Mouse (Mus musculus): Measurements from ENCODE around the gene Zan. TPM values are rescaled to one million over a fixed set of nuclear protein-coding genes. Genes with fewer than 3 reads are reported as not detected.

Zan gene
- polyA plus RNA-seq, 1 experiment from 2014 or later, result 0.04 TPM

- no peaks in the 10 kb centered on the region; the same call in 1 of the 2 replicates for H3K9me3 ChIP-seq
These were observed 128.1 kb downstream of the Zan start for GRCm38 (mm10) chr5:137348482-137349383.

GRCm38 (mm10) chr5:137347856-137348255 is 129.0 kb downstream of the Zan start:
- Histone ChIP-seq H3K9me3 (no peaks in the 10 kb centered on the region; the same call in 1 of the 2 replicates), H3K4me1 (peaks cover 53% of the 10 kb centered on the region), H3K27ac (replicated peaks) (peak overlapping the region; percentile 98), H3K36me3 (peaks cover 5% of the 10 kb centered on the region; the same call in 1 of the 2 replicates), H3K4me2 (peak overlapping the region; percentile 70), H3K9ac (peak overlapping the region; percentile 83), H3K4me3 (peak overlapping the region; percentile 76), H3K27me3 (replicated peaks) (no peaks in the 10 kb centered on the region)
- WGBS, result 17% methylated on average over 7 of the region's 7 CpGs
- ATAC-seq (ENCODE audit: extremely low read depth, insufficient number of reproducible peaks, low FRiP score, low TSS enrichment), result no peak

More at GRCm38 (mm10) chr5:137348482-137349383, 128.1 kb downstream of the Zan start:
- H3K36me3 ChIP-seq, result peaks cover 12% of the 10 kb centered on the region
- peak overlapping the region; percentile 70 for H3K4me2 ChIP-seq
- H3K9ac ChIP-seq, result peak overlapping the region; percentile 83
- peaks cover 60% of the 10 kb centered on the region for H3K4me1 ChIP-seq
- peak; percentile 21; the same call in 1 of the 2 replicates for ATAC-seq (ENCODE audit: extremely low read depth, insufficient number of reproducible peaks, low FRiP score, low TSS enrichment)
- H3K4me3 ChIP-seq, result peak overlapping the region; percentile 76
- peak overlapping the region; percentile 98 for H3K27ac ChIP-seq (replicated peaks)
- no peaks in the 10 kb centered on the region for H3K27me3 ChIP-seq (replicated peaks)
- under 1% methylated on average over 33 of the region's 33 CpGs for WGBS

GRCm38 (mm10) chr5:137346983-137347382 is 129.9 kb downstream of the Zan start:
- Histone ChIP-seq H3K4me3 (no peak overlapping the region), H3K4me2 (no peak overlapping the region), H3K4me1 (peaks cover 44% of the 10 kb centered on the region), H3K9ac (0 out of 2 replicates have a peak overlapping the region, but pooled peaks have one; percentile 24), H3K27me3 (replicated peaks) (no peaks in the 10 kb centered on the region), H3K27ac (replicated peaks) (peak overlapping the region; percentile 98), H3K9me3 (no peaks in the 10 kb centered on the region; the same call in 1 of the 2 replicates), H3K36me3 (no peaks in the 10 kb centered on the region)
- 75% methylated on average over 4 of the region's 4 CpGs for WGBS
- no peak for ATAC-seq (ENCODE audit: extremely low read depth, insufficient number of reproducible peaks, low FRiP score, low TSS enrichment)

GRCm38 (mm10) chr5:137346388-137346787 is 130.5 kb downstream of the Zan start:
- WGBS, result 50% methylated on average over 1 of the region's 1 CpGs
- no peak for ATAC-seq (ENCODE audit: extremely low read depth, insufficient number of reproducible peaks, low FRiP score, low TSS enrichment)
- H3K4me2 ChIP-seq, result peak overlapping the region; percentile 50
- H3K9ac ChIP-seq, result peak overlapping the region; percentile 63
- peak overlapping the region; percentile 98 for H3K27ac ChIP-seq (replicated peaks)
- H3K27me3 ChIP-seq (replicated peaks), result no peaks in the 10 kb centered on the region
- peaks cover 38% of the 10 kb centered on the region for H3K4me1 ChIP-seq
- no peaks in the 10 kb centered on the region; the same call in 1 of the 2 replicates for H3K9me3 ChIP-seq
- no peak overlapping the region for H3K4me3 ChIP-seq
- H3K36me3 ChIP-seq, result no peaks in the 10 kb centered on the region

- Histone ChIP-seq H3K4me2 (peak overlapping the region; percentile 50), H3K27ac (replicated peaks) (peak overlapping the region; percentile 98), H3K27me3 (replicated peaks) (no peaks in the 10 kb centered on the region), H3K9me3 (no peaks in the 10 kb centered on the region; the same call in 1 of the 2 replicates), H3K36me3 (no peaks in the 10 kb centered on the region), H3K9ac (peak overlapping the region; percentile 63), H3K4me1 (peaks cover 36% of the 10 kb centered on the region), H3K4me3 (peak overlapping the region; percentile 10; the same call in 1 of the 2 replicates)
- ATAC-seq (ENCODE audit: extremely low read depth, insufficient number of reproducible peaks, low FRiP score, low TSS enrichment), result no peak
- WGBS, result 19% methylated on average over 9 of the region's 9 CpGs
These were observed 131.0 kb downstream of the Zan start for GRCm38 (mm10) chr5:137345821-137346220.

- no peak overlapping the region for H3K4me3 ChIP-seq
- H3K9ac ChIP-seq, result no peak overlapping the region
- H3K9me3 ChIP-seq, result no peaks in the 10 kb centered on the region; the same call in 1 of the 2 replicates
- no peak for ATAC-seq (ENCODE audit: extremely low read depth, insufficient number of reproducible peaks, low FRiP score, low TSS enrichment)
- H3K4me1 ChIP-seq, result peaks cover 46% of the 10 kb centered on the region
- H3K4me2 ChIP-seq, result no peak overlapping the region
- H3K27me3 ChIP-seq (replicated peaks), result no peaks in the 10 kb centered on the region
- H3K36me3 ChIP-seq, result no peaks in the 10 kb centered on the region
- H3K27ac ChIP-seq (replicated peaks), result no peak overlapping the region
These were observed 133.0 kb downstream of the Zan start for GRCm38 (mm10) chr5:137343869-137344268.

- Histone ChIP-seq H3K27me3 (replicated peaks) (no peaks in the 10 kb centered on the region), H3K4me3 (no peak overlapping the region), H3K9ac (no peak overlapping the region), H3K4me2 (no peak overlapping the region), H3K4me1 (peaks cover 43% of the 10 kb centered on the region), H3K27ac (replicated peaks) (no peak overlapping the region), H3K9me3 (no peaks in the 10 kb centered on the region; the same call in 1 of the 2 replicates), H3K36me3 (no peaks in the 10 kb centered on the region)
- ATAC-seq (ENCODE audit: extremely low read depth, insufficient number of reproducible peaks, low FRiP score, low TSS enrichment), result no peak
- 82% methylated on average over 5 of the region's 5 CpGs for WGBS
These were observed 133.5 kb downstream of the Zan start for GRCm38 (mm10) chr5:137343412-137343811.

GRCm38 (mm10) chr5:137342407-137343012 is 134.4 kb downstream of the Zan start:
- H3K4me3 ChIP-seq, result no peak overlapping the region
- no peaks in the 10 kb centered on the region for H3K27me3 ChIP-seq (replicated peaks)
- H3K27ac ChIP-seq (replicated peaks), result no peak overlapping the region
- 64% methylated on average over 7 of the region's 7 CpGs for WGBS
- ATAC-seq (ENCODE audit: extremely low read depth, insufficient number of reproducible peaks, low FRiP score, low TSS enrichment), result no peak
- no peaks in the 10 kb centered on the region for H3K36me3 ChIP-seq
- H3K4me2 ChIP-seq, result no peak overlapping the region
- no peaks in the 10 kb centered on the region; the same call in 1 of the 2 replicates for H3K9me3 ChIP-seq
- H3K9ac ChIP-seq, result no peak overlapping the region
- peaks cover 39% of the 10 kb centered on the region for H3K4me1 ChIP-seq

- 60% methylated on average over 6 of the region's 6 CpGs for WGBS
- H3K4me1 ChIP-seq, result peaks cover 27% of the 10 kb centered on the region
- H3K27me3 ChIP-seq (replicated peaks), result no peaks in the 10 kb centered on the region
- no peaks in the 10 kb centered on the region for H3K36me3 ChIP-seq
- H3K9ac ChIP-seq, result peak overlapping the region; percentile 75; the same call in 1 of the 2 replicates
- H3K9me3 ChIP-seq, result no peaks in the 10 kb centered on the region; the same call in 1 of the 2 replicates
- peak overlapping the region; percentile 88 for H3K27ac ChIP-seq (replicated peaks)
- H3K4me2 ChIP-seq, result peak overlapping the region; percentile 70; the same call in 1 of the 2 replicates
- H3K4me3 ChIP-seq, result no peak overlapping the region
- no peak for ATAC-seq (ENCODE audit: extremely low read depth, insufficient number of reproducible peaks, low FRiP score, low TSS enrichment)
These were observed 136.6 kb downstream of the Zan start for GRCm38 (mm10) chr5:137340222-137340621.

GRCm38 (mm10) chr5:137339290-137339979 is 137.4 kb downstream of the Zan start:
- no peaks in the 10 kb centered on the region; the same call in 1 of the 2 replicates for H3K9me3 ChIP-seq
- peak overlapping the region; percentile 70 for H3K4me2 ChIP-seq
- no peak for ATAC-seq (ENCODE audit: extremely low read depth, insufficient number of reproducible peaks, low FRiP score, low TSS enrichment)
- peaks cover 27% of the 10 kb centered on the region for H3K4me1 ChIP-seq
- H3K4me3 ChIP-seq, result peak overlapping the region; percentile 49
- no peaks in the 10 kb centered on the region for H3K27me3 ChIP-seq (replicated peaks)
- H3K9ac ChIP-seq, result peak overlapping the region; percentile 75
- H3K36me3 ChIP-seq, result no peaks in the 10 kb centered on the region
- 12% methylated on average over 22 of the region's 22 CpGs for WGBS
- H3K27ac ChIP-seq (replicated peaks), result peak overlapping the region; percentile 88
